Mouse (Mus musculus) ovary, postnatal 36 days (tissue): ENCODE results near the gene Cdh20.

ENCODE experiments used
- DNase-seq: peaks from one replicate; pipeline ENCODE4 v3.0.0; 2022; ENCODE audit warnings: low spot score, mixed read lengths

Cdh20 gene

GRCm38 (mm10) chr1:105041668-105042067 is 273.3 kb downstream of the Cdh20 start:
- DNase-seq: no peak
